Mouse (Mus musculus) hindbrain, embryonic 10.5 days (tissue): ENCODE results near the gene Olfr303. TPM values are rescaled to one million over a fixed set of nuclear protein-coding genes. Genes with fewer than 3 reads are reported as not detected.
"Not testable (repeated sequence)": the region's sequence is repeated elsewhere in the genome, so short reads cannot be mapped to it uniquely, and the experiment has no call there.

ENCODE experiments used
- DNase-seq: peaks from one replicate; pipeline ENCODE4 v3.0.0-alpha.2; 2017; ENCODE audit warnings: low spot score
- H3K27ac ChIP-seq: fragments of 300-500 bp; sonication (generic); 2 replicates; pipeline ENCODE4 v1.5.1; 2016; ENCODE audit warnings: mild to moderate bottlenecking, moderate library complexity
- H3K27me3 ChIP-seq: fragments of 300-500 bp; sonication (generic); 2 replicates; pipeline ENCODE4 v1.6.1; 2016; ENCODE audit warnings: mild to moderate bottlenecking; ENCODE audit not compliant: poor library complexity, insufficient read depth, severe bottlenecking
- H3K36me3 ChIP-seq: fragments of 300-500 bp; sonication (generic); 2 replicates; pipeline ENCODE4 v1.6.1; 2016; ENCODE audit warnings: mild to moderate bottlenecking, moderate library complexity
- H3K4me1 ChIP-seq: fragments of 300-500 bp; sonication (generic); replicated peaks from 2 replicates; pipeline ENCODE4 v1.6.1; 2016; ENCODE audit warnings: mild to moderate bottlenecking
- H3K4me3 ChIP-seq: fragments of 300-500 bp; sonication (generic); 2 replicates; pipeline ENCODE4 v1.5.1; 2016; ENCODE audit warnings: mild to moderate bottlenecking, moderate library complexity
- H3K9me3 ChIP-seq: fragments of 300-500 bp; sonication (generic); 2 replicates; pipeline ENCODE4 v1.6.1; 2016; ENCODE audit warnings: mild to moderate bottlenecking, moderate library complexity
- WGBS: fragments of 180-500 bp; shearing (Covaris S2); methylation state at CpG from one replicate; pipeline ENCODE4 v1.1.7; 2016; 5-methylcytosine and 5-hydroxymethylcytosine counted together
- polyA plus RNA-seq: library from polyadenylated mRNA; unstranded; fragments of >200 nt; fragmentation: Nextera tagmentation; extraction: Ambion mirVana; gene quantifications from 2 replicates; pipeline ENCODE4 v1.2.1, GENCODE M21; 2016

The Olfr303 gene
- not detected in 2 replicates for polyA plus RNA-seq

DNA sequence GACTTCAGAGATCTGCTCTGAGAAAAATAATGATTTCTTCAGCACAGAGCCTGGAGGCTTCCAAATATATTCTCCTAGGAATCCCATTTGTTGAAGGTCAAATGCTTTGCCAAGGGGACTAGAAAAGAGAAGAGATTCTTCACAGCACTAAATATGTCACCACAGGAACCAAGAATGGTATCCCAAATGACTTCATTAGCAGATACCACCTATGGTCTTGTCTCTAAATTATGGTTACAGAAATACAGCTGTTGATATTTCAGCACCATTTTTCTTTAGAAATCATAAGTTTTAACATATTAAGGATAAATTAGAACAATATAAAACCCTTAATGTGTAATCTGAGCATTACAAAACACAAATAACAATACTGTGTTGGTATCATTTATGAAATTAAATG lies at the start of gene Olfr303:
Gene Olfr303 (minus strand): TSS at position 101 of the 400 bp plus-strand sequence.
- no peak for DNase-seq
- no peaks in the 10 kb centered on the region for H3K9me3 ChIP-seq

GRCm38 (mm10) chr7:86403546-86403945 lies 6.0 kb upstream of the Olfr303 start, which contains the start of gene Olfr301:
Gene Olfr301 (plus strand): TSS chr7:86403846.
- Histone ChIP-seq H3K27me3 (no peaks in the 10 kb centered on the region), H3K4me1 (no peaks in the 10 kb centered on the region), H3K4me3 (no peak within 1 kb of the TSS), H3K9me3 (no peaks in the 10 kb centered on the region), H3K27ac (no peak within 1 kb of the TSS), H3K36me3 (no peaks in the 10 kb centered on the region)
- DNase-seq, result no peak
- WGBS, result 87% methylated on average over 2 of the region's 2 CpGs

More for the DNA sequence above, at the start of gene Olfr303:
- no peaks in the 10 kb centered on the region for H3K36me3 ChIP-seq
- no peak within 1 kb of the TSS for H3K4me3 ChIP-seq
- H3K4me1 ChIP-seq, result no peaks in the 10 kb centered on the region
- no peaks in the 10 kb centered on the region for H3K27me3 ChIP-seq
- H3K27ac ChIP-seq, result no peak within 1 kb of the TSS

- H3K4me1 ChIP-seq, result no peaks in the 10 kb centered on the region
- no peak within 1 kb of the TSS for H3K27ac ChIP-seq
- H3K4me3 ChIP-seq, result no peak within 1 kb of the TSS
- H3K27me3 ChIP-seq, result no peaks in the 10 kb centered on the region
- no peaks in the 10 kb centered on the region for H3K9me3 ChIP-seq
- H3K36me3 ChIP-seq, result no peaks in the 10 kb centered on the region
- 71% methylated on average over 1 of the region's 1 CpGs for WGBS
- DNase-seq, result no peak
Measured at GRCm38 (mm10) chr7:86386558-86386957, 11.0 kb downstream of the Olfr303 start, which contains the start of gene Olfr304. Gene Olfr304 (minus strand): TSS chr7:86386658.

- DNase-seq, result no peak
- Histone ChIP-seq H3K27ac (no peak overlapping the region), H3K36me3 (no peaks in the 10 kb centered on the region), H3K4me3 (no peak overlapping the region), H3K4me1 (no peaks in the 10 kb centered on the region), H3K9me3 (no peaks in the 10 kb centered on the region), H3K27me3 (no peaks in the 10 kb centered on the region)
- 76% methylated on average over 3 of the region's 3 CpGs for WGBS
Measured at GRCm38 (mm10) chr7:86385769-86386168, 11.8 kb downstream of the Olfr303 start.

- Histone ChIP-seq H3K4me3 (no peak within 1 kb of the TSS), H3K9me3 (no peaks in the 10 kb centered on the region), H3K4me1 (no peaks in the 10 kb centered on the region), H3K36me3 (no peaks in the 10 kb centered on the region), H3K27ac (no peak within 1 kb of the TSS), H3K27me3 (no peaks in the 10 kb centered on the region)
- no peak for DNase-seq
- WGBS, result 83% methylated on average over 1 of the region's 1 CpGs
Measured at GRCm38 (mm10) chr7:86366828-86367227, 30.8 kb downstream of the Olfr303 start, which contains the start of gene Olfr305. Gene Olfr305 (minus strand): TSS chr7:86366928.

GRCm38 (mm10) chr7:86346296-86346695 lies 51.3 kb downstream of the Olfr303 start:
- not testable (repeated sequence) for DNase-seq, H3K27ac ChIP-seq, H3K4me3 ChIP-seq, H3K27me3 ChIP-seq, H3K9me3 ChIP-seq, H3K36me3 ChIP-seq, H3K4me1 ChIP-seq
- 92% methylated on average over 9 of the region's 9 CpGs for WGBS

- H3K4me3 ChIP-seq, result no peak overlapping the region
- no peaks in the 10 kb centered on the region for H3K4me1 ChIP-seq
- DNase-seq, result no peak
- H3K27me3 ChIP-seq, result no peaks in the 10 kb centered on the region
- 75% methylated on average over 3 of the region's 3 CpGs for WGBS
- H3K36me3 ChIP-seq, result no peaks in the 10 kb centered on the region
- H3K9me3 ChIP-seq, result no peaks in the 10 kb centered on the region
- H3K27ac ChIP-seq, result no peak overlapping the region
Measured at GRCm38 (mm10) chr7:86344253-86344652, 53.3 kb downstream of the Olfr303 start.

DNA sequence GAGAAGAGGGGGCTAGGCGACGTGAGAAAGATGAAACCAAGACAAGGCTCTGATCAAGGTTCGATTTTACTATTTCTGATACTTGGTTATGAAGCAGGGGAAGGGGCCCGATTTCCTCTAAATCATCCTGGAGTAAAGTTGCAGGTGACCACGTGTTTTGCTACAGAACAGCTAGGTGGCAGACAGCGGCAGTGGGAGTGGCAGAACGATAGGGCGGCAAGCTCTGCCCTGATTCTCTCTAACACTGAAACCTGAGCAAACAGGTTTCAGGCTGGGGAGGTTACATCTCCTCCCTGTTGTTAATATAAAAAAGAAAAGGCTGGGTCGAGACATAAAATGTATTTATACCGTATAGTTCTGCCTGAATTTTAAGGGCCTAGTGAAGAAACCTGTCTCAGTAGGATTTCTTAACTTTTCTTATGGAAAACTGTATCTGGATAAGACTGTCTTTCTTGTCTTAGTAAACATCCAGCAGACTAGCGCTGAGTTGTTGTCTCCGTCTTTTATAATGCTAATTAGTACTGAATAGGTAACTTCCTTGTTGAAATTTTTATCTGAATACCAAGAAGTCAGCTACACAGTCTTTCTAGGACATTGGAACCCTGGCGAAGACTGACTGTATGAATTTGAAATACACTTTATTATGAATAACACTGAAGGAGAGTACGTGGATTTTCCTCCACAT lies 54.6 kb downstream of the Olfr303 start:
- Histone ChIP-seq H3K27me3 (no peaks in the 10 kb centered on the region), H3K4me1 (no peaks in the 10 kb centered on the region), H3K4me3 (no peak overlapping the region), H3K36me3 (no peaks in the 10 kb centered on the region), H3K27ac (no peak overlapping the region), H3K9me3 (no peaks in the 10 kb centered on the region)
- 82% methylated on average over 14 of the region's 14 CpGs for WGBS
- DNase-seq, result no peak

Other genes starting within 250 kb of the Olfr303 start
- gene Vmn2r75, start 226.0 kb downstream of the Olfr303 start, polyA plus RNA-seq, result not detected in 2 replicates
- gene Vmn2r76, start 151.5 kb downstream of the Olfr303 start, polyA plus RNA-seq, result not detected in 2 replicates
- gene Olfr310, start 120.6 kb downstream of the Olfr303 start, polyA plus RNA-seq, result not detected in 2 replicates
- not detected in 2 replicates for gene Olfr309, start 84.1 kb downstream of the Olfr303 start, polyA plus RNA-seq
- gene Olfr308, start 72.2 kb downstream of the Olfr303 start, polyA plus RNA-seq, result not detected in 2 replicates
- not detected in 2 replicates for gene Olfr307, start 60.2 kb downstream of the Olfr303 start, polyA plus RNA-seq
- gene Olfr305, start 30.9 kb downstream of the Olfr303 start, polyA plus RNA-seq, result not detected in 2 replicates
- gene Olfr304, start 11.1 kb downstream of the Olfr303 start, polyA plus RNA-seq, result not detected in 2 replicates
- not detected in 2 replicates for gene Olfr301, start 6.1 kb upstream of the Olfr303 start, polyA plus RNA-seq
- not detected in 2 replicates for gene Olfr299, start 62.1 kb upstream of the Olfr303 start, polyA plus RNA-seq
- gene Olfr298, start 94.7 kb upstream of the Olfr303 start, polyA plus RNA-seq, result not detected in 2 replicates
- gene Olfr297, start 122.2 kb upstream of the Olfr303 start, polyA plus RNA-seq, result not detected in 2 replicates
- gene Olfr295, start 186.1 kb upstream of the Olfr303 start, polyA plus RNA-seq, result not detected in 2 replicates
- gene Olfr294, start 218.9 kb upstream of the Olfr303 start, polyA plus RNA-seq, result not detected in 2 replicates